Mouse (Mus musculus) spleen, adult 2 months (tissue): Measurements from ENCODE around the gene Gm9046.
"Not testable (repeated sequence)": the region's sequence is repeated elsewhere in the genome, so short reads cannot be mapped to it uniquely, and the experiment has no call there.

Experiments used
- CTCF ChIP-seq: fragments of 200-500 bp; IDR thresholded peaks from 2 replicates; pipeline ENCODE4 v1.5.1; 2011; ENCODE audit warnings: mild to moderate bottlenecking, inconsistent platforms; ENCODE audit not compliant: insufficient read depth, insufficient read length, insufficient replicate concordance; ENCODE audit errors: extremely low read depth
- POLR2A ChIP-seq: fragments of 200-500 bp; IDR thresholded peaks from 2 replicates; pipeline ENCODE4 v1.6.1; 2011; ENCODE audit warnings: low read depth, low read length, inconsistent platforms

DNA sequence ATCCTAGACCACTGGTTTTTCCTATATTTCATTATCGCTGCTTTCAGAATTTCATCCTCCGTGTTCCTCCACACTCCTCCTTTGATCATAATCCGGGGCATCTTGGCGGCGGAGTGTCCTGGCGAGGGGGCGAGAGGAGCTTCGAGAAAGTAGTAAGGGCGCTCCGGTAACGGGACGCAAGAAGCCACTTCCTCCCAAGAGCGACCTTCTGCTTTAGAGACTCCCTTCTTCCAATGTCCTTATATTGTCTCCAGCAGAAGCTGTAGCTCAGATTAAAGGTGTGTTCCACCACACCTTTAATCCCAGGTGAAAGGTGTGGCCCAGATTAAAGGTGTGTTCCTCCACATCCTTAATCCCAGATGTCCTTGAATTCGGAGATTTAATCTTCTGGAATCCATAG lies 5.5 kb upstream of the Gm9046 start, which contains the start of gene Gm9048:
- TF ChIP-seq POLR2A, CTCF: not testable (repeated sequence)
